Mouse (Mus musculus) heart, postnatal 0 days (tissue): ENCODE results near the gene Maml3.

Experiments used
- CTCF ChIP-seq: IDR thresholded peaks from 2 replicates; pipeline ENCODE4 v1.5.1; 2016; ENCODE audit warnings: antibody characterized with exemption, control low read depth, low read depth
- EP300 ChIP-seq: IDR thresholded peaks from 2 replicates; pipeline ENCODE4 v1.6.1; 2016; ENCODE audit warnings: antibody characterized with exemption, low read depth

- TF ChIP-seq CTCF (no peak), EP300 (no peak)
These were observed 139.4 kb downstream of the Maml3 start for GRCm38 (mm10) chr3:51965436-51965835.
